Mouse (Mus musculus) liver, embryonic 11.5 days (tissue): ENCODE results near the gene Ankrd60. TPM values are rescaled to one million over a fixed set of nuclear protein-coding genes. Genes with fewer than 3 reads are reported as not detected.

ENCODE experiments used
- polyA plus RNA-seq: library from polyadenylated mRNA; unstranded; fragments of >200 nt; fragmentation: Nextera tagmentation; extraction: Ambion mirVana; gene quantifications from 2 replicates; pipeline ENCODE4 v1.2.1, GENCODE M21; 2014

The Ankrd60 gene
- polyA plus RNA-seq, 1 experiment from 2014 or later: not detected

Other genes with a start within 250 kb of the Ankrd60 start
- not detected in 2 replicates for gene 1700021F07Rik, start 55.8 kb downstream of the Ankrd60 start, polyA plus RNA-seq
- 26.7 and 26.8 TPM in 2 replicates for gene Rab22a, start 81.4 kb upstream of the Ankrd60 start, polyA plus RNA-seq
- not detected in 2 replicates for gene 1700010B08Rik, start 141.1 kb upstream of the Ankrd60 start, polyA plus RNA-seq
- 10.7 and 10.9 TPM in 2 replicates for gene Vapb, start 159.1 kb upstream of the Ankrd60 start, polyA plus RNA-seq